Mouse (Mus musculus): ENCODE results near the gene Alg2. TPM values are rescaled to one million over a fixed set of nuclear protein-coding genes. Genes with fewer than 3 reads are reported as not detected.

The Alg2 gene
- total and polyA plus RNA-seq, 2 experiments from 2014 or later: 212 to 288 TPM

- H3K9ac ChIP-seq (replicated peaks; ENCODE audit: low read length): no peak overlapping the region
- H3K4me2 ChIP-seq (ENCODE audit: low read depth, low read length): no peak overlapping the region
- no peak overlapping the region for H3K27ac ChIP-seq
- no peaks in the 10 kb centered on the region for H3K9me3 ChIP-seq (ENCODE audit: low read length)
- no peak for TF ChIP-seq CTCF (IDR thresholded peaks at IDR 0.05; ENCODE audit: low read depth)
- no peaks in the 10 kb centered on the region for H3K36me3 ChIP-seq (ENCODE audit: insufficient read depth, low read length)
- H3K27me3 ChIP-seq (ENCODE audit: insufficient read depth, low read length): no peaks in the 10 kb centered on the region
- ATAC-seq (no peak), DNase-seq (ENCODE audit: low spot score) (no peak)
- no peak overlapping the region for H3K4me3 ChIP-seq (ENCODE audit: low read length)
- 77% methylated on average over 6 of the region's 6 CpGs for WGBS
- H3K4me1 ChIP-seq (ENCODE audit: insufficient read depth, low read length): no peaks in the 10 kb centered on the region
These were observed 17.1 kb upstream of the Alg2 start for GRCm38 (mm10) chr4:47491243-47491642.

- H3K4me1 ChIP-seq (ENCODE audit: insufficient read depth, low read length): 0 out of 2 replicates have a peak, but pooled peaks cover under 1% of the 10 kb centered on the region
- WGBS: 96% methylated on average over 9 of the region's 9 CpGs
- H3K36me3 ChIP-seq (ENCODE audit: insufficient read depth, low read length): peaks cover 32% of the 10 kb centered on the region
- H3K27ac ChIP-seq: no peak overlapping the region
- H3K9me3 ChIP-seq (ENCODE audit: low read length): no peaks in the 10 kb centered on the region
- H3K4me3 ChIP-seq (ENCODE audit: low read length): no peak overlapping the region
- ATAC-seq (no peak), DNase-seq (ENCODE audit: low spot score) (no peak)
- no peaks in the 10 kb centered on the region for H3K27me3 ChIP-seq (ENCODE audit: insufficient read depth, low read length)
- H3K4me2 ChIP-seq (ENCODE audit: low read depth, low read length): no peak overlapping the region
- no peak overlapping the region for H3K9ac ChIP-seq (replicated peaks; ENCODE audit: low read length)
- no peak for TF ChIP-seq CTCF (IDR thresholded peaks at IDR 0.05; ENCODE audit: low read depth)
These were observed 6.4 kb upstream of the Alg2 start for GRCm38 (mm10) chr4:47480576-47480975.

GRCm38 (mm10) chr4:47480095-47480494 lies 6.0 kb upstream of the Alg2 start:
- no peak for ATAC-seq
- Histone ChIP-seq H3K4me2 (ENCODE audit: low read depth, low read length) (no peak overlapping the region), H3K9me3 (ENCODE audit: low read length) (no peaks in the 10 kb centered on the region), H3K36me3 (ENCODE audit: insufficient read depth, low read length) (peaks cover 32% of the 10 kb centered on the region), H3K4me1 (ENCODE audit: insufficient read depth, low read length) (peaks cover 5% of the 10 kb centered on the region; the same call in 1 of the 2 replicates), H3K27me3 (ENCODE audit: insufficient read depth, low read length) (no peaks in the 10 kb centered on the region), H3K4me3 (ENCODE audit: low read length) (no peak overlapping the region), H3K27ac (no peak overlapping the region), H3K9ac (replicated peaks; ENCODE audit: low read length) (no peak overlapping the region)
- no peak for DNase-seq (ENCODE audit: low spot score)
- 94% methylated on average over 13 of the region's 13 CpGs for WGBS
- TF ChIP-seq CTCF (IDR thresholded peaks at IDR 0.05; ENCODE audit: low read depth): no peak

- Histone ChIP-seq H3K9ac (replicated peaks; ENCODE audit: low read length) (no peak overlapping the region), H3K4me1 (ENCODE audit: insufficient read depth, low read length) (peaks cover 6% of the 10 kb centered on the region; the same call in 1 of the 2 replicates), H3K36me3 (ENCODE audit: insufficient read depth, low read length) (peaks cover 30% of the 10 kb centered on the region), H3K4me2 (ENCODE audit: low read depth, low read length) (no peak overlapping the region), H3K9me3 (ENCODE audit: low read length) (no peaks in the 10 kb centered on the region), H3K27ac (no peak overlapping the region), H3K4me3 (ENCODE audit: low read length) (no peak overlapping the region), H3K27me3 (ENCODE audit: insufficient read depth, low read length) (no peaks in the 10 kb centered on the region)
- no peak for DNase-seq (ENCODE audit: low spot score)
- no peak for TF ChIP-seq CTCF (IDR thresholded peaks at IDR 0.05; ENCODE audit: low read depth)
- 94% methylated on average over 6 of the region's 6 CpGs for WGBS
- no peak for ATAC-seq
These were observed 3.4 kb upstream of the Alg2 start for GRCm38 (mm10) chr4:47477539-47477938.

GRCm38 (mm10) chr4:47474730-47475643 lies 854 bp upstream of the Alg2 start:
- WGBS: 15% methylated on average over 31 of the region's 31 CpGs
- H3K36me3 ChIP-seq (ENCODE audit: insufficient read depth, low read length): peaks cover 27% of the 10 kb centered on the region

GRCm38 (mm10) chr4:47473586-47473967 lies 556 bp downstream of the Alg2 start:
- Histone ChIP-seq H3K4me1 (ENCODE audit: insufficient read depth, low read length) (peaks cover 6% of the 10 kb centered on the region; the same call in 1 of the 2 replicates), H3K27ac (peak overlapping the region; percentile 99), H3K27me3 (ENCODE audit: insufficient read depth, low read length) (no peaks in the 10 kb centered on the region), H3K36me3 (ENCODE audit: insufficient read depth, low read length) (peaks cover 37% of the 10 kb centered on the region), H3K9ac (replicated peaks; ENCODE audit: low read length) (peak overlapping the region; percentile 92), H3K4me3 (ENCODE audit: low read length) (peak overlapping the region; percentile 81), H3K4me2 (ENCODE audit: low read depth, low read length) (peak overlapping the region; percentile 81), H3K9me3 (ENCODE audit: low read length) (no peaks in the 10 kb centered on the region; the same call in 1 of the 2 replicates)
- ATAC-seq (no peak; the same call in 1 of the 2 replicates), DNase-seq (ENCODE audit: low spot score) (no peak)
- TF ChIP-seq CTCF (IDR thresholded peaks at IDR 0.05; ENCODE audit: low read depth): 0 out of 2 replicates have a peak, but pooled peaks have one; percentile 19
- WGBS: 4% methylated on average over 9 of the region's 14 CpGs

More at GRCm38 (mm10) chr4:47474730-47475643, 854 bp upstream of the Alg2 start:
- no peak for TF ChIP-seq CTCF (IDR thresholded peaks at IDR 0.05; ENCODE audit: low read depth)
- Histone ChIP-seq H3K4me3 (ENCODE audit: low read length) (peak overlapping the region; percentile 81), H3K27ac (peak overlapping the region; percentile 99), H3K4me1 (ENCODE audit: insufficient read depth, low read length) (peaks cover 6% of the 10 kb centered on the region; the same call in 1 of the 2 replicates), H3K9ac (replicated peaks; ENCODE audit: low read length) (peak overlapping the region; percentile 92), H3K9me3 (ENCODE audit: low read length) (no peaks in the 10 kb centered on the region; the same call in 1 of the 2 replicates), H3K27me3 (ENCODE audit: insufficient read depth, low read length) (no peaks in the 10 kb centered on the region), H3K4me2 (ENCODE audit: low read depth, low read length) (peak overlapping the region; percentile 81)
- DNase-seq (ENCODE audit: low spot score): no peak
- ATAC-seq: peak; percentile 7; the same call in 1 of the 2 replicates
